Mouse (Mus musculus): ENCODE data around the gene Pitpnc1.
A peak's percentile ranks its signal among the peaks of the same experiment; 100 is the strongest.

Gene Pitpnc1

DNA sequence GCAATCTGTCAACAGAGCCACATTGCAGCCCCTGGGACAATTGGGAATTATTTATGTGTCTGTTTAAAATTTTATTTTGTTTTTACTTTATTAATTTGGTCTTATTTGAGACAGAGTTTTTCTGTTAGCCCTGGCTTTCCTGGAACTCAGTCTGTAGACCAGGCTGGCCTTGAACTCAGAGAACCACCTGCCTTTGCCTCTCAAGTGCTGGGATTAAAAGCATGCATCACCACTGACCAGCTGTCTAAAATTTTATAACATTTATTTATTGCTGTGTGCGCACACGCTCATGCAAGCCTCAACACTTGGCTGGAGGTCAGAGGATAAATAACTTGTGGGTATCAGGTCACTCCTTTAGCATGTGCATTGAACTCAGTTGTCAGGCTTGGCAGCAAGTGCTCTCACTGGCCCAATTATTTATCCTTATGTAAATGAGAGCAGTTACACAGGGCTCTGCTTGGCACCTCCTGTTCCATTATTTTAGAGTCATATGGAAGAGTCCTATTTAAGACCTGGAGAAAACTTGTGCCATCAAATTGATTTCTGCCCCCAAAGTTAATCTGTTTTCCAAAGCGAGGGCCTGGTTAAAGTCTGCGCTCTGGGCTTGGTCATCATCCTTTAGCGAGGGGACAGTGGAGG lies 237.1 kb downstream of the Pitpnc1 start:
- no peak for DNase-seq (ENCODE audit: low spot score)

DNA sequence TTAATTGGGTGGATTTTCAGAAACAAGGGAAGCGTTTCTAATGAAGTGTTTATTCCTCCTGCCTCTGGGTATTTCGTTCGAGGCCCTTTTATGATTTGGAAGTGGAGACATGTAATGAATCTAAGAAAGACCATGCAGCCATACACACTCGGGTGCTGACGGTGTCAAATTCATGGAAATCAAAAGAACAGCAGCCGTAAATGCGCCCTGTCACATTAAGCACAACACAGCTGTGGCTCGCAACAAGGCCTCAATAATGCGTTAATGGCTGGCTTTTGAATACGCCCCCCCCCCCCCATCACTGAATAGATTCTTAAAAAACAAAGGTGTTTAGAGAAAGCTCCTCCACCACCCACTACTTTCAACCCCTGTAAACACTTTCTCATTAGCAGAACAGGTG lies 240.4 kb downstream of the Pitpnc1 start:
- no peak for DNase-seq (ENCODE audit: low spot score)

DNA sequence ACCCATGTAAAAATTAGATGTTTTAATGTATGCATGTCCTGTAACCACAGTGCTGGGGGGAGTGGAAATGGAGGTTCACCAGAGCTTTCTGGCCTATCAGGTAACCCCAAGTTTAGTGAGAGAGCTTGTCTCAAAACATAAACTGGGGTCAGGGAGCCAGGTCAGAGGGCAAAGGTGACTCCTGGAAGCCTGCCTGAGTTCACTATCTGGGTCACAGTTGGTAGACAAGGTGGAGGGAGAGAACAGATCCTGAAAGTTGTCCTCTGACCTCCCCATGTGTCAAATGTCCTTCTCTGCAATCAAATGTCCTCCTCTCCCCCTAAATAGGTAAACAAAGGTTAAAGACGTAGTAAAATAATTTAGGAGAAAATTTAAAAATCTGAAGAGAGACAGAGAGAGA lies 244.1 kb downstream of the Pitpnc1 start:
- DNase-seq (ENCODE audit: low spot score): no peak

DNA sequence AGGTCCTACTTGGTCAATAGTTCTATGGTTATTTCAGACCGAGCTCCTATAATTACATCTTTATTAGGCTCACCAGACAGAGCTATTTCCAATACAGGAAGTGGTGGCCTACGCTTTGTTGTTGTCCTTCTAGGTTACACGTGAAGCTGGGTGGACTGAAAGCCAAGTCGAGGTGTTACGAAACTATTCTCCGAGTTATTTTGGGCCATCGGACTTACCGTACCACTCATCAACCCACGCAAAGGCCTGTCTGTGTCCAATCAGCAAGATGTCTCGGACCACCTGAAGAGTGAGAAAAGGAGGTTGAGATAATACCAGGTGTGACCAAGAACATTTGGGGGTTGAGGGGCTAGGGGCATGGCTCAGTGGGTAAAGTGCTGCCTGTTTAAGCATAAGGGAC lies 244.5 kb downstream of the Pitpnc1 start:
- no peak for DNase-seq (ENCODE audit: low spot score)

DNA sequence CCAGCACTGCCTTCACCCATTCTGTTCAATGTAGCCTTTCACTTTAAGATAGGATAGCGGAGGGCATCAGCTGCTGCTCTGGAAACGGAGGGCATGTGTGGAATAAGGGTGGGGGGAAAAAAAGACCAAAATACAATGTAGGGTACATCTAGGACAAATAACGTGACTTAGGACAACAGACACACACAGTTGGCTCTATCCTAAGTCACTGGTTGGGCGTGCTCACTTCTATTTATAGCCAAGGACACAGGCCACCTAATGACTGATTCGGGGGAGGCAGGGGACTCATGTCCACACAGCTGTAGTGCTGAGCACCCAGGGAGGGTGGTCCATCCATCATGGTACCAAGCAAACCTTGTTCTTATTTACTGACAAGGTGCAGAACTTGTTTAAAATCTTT lies 245.2 kb downstream of the Pitpnc1 start:
- DNase-seq (ENCODE audit: low spot score): no peak

DNA sequence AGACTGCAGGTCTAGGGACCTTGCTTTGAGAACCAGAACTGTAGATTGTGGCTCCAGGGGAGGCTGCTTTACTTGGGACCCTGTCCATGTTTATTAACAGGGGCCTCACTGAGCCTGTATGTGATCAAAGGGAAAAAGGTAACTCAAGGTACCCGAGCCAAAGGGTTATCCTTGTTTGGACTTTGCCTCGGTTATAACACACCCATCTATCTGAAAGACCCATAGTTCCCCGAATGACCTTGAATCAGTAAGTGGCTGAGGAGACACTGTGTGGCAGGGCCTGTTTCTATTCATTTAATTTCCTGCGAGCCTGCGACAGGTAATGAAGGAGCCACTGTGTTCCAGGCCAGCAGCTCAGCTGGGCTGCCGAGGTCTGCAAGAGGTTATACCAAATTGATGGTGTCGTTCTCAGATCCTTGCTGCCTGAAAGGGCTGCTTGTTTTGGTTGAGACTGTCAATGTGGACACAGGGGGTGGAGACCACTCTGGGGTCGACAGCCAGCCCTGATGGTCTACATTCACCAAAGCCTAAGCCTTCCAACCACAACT lies 246.8 kb downstream of the Pitpnc1 start:
- DNase-seq (ENCODE audit: low spot score): no peak

DNA sequence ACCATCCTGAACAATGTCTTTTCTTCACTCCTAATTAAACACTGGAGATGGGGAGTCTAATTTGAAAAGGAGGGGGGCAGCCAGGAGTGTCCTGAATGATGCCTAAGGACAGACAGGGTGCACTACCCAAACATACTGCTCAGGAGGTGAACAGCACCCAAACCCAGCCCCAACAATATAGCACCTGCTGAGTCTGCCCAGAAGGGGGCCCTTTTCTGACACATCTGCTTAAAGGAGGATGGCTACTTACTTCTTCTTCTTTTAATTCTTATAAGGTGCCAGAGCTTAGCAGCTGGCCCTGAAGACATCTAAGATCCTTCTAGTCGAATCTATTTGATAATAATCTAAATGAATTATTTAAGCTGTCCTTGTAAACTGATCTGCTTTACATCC lies 247.3 kb downstream of the Pitpnc1 start:
- DNase-seq (ENCODE audit: low spot score): no peak

DNA sequence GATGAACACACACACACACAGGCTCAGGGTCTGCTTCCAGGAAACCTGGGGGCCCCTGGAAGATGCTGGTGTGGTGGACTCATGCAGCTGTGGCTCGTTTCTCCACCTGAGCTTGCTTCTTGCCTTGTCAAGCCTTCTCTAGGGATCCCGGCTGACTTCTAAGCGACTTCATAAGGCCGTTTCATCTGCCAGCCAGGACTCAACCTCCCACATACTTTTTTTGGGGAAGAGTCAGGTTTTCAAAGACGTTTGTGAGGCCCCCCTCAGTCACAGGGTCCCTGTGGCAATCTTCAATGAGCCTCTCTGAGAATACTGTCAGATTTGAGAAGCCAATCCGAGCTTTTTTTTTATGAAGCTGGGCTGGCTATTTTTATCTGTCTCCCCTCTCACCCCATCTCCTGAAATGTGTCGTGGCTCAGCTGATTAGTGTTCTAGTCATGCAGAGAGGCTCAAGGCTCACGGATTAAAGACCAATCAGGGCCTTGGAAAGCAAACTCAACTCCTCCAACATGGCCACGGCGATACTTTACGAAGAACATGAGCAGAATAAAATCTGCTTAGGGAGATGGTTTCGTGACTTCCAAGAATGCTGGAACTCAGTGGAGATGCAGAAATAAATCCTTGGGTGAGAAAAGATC lies 247.8 kb downstream of the Pitpnc1 start:
- DNase-seq (ENCODE audit: low spot score): no peak

DNA sequence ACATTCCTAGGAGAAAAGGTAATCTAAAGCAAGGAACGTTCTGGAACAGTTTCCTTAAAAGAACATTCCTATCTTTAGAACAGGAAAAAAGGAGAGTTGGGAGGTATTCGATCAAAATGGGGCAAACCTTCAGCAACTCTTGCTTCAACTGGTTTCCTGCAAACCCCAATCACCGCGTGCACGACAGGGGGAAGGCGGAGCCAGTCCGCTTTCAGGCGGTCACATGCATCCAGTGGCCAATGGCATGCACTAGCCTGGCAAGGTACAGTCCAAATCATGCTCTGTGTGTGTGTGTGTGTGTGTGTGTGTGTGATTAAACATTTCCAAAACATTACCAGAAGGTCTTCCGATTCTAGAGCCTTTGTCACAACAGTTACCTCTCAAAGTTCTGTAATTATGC lies 255.4 kb downstream of the Pitpnc1 start:
- no peak for DNase-seq (ENCODE audit: low spot score)

DNA sequence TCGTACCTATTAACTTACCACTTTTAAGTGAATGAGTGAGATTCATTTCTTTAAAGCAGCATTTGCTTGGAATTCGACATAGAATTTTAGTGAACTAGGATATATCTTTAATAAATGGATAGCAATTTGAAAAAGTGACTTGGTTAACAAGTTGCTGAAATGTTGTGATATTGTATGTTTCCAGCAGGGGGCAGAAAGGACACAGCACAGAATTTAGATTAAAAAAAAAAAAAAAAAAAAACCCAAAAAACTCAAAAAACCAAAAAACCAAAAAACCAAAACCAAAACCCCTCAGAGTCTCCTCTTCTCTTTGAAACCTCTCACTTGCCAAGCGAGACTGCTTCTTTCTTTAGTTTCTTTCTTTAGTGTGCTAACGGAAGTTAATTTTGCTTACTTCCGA lies 256.8 kb downstream of the Pitpnc1 start:
- peak; percentile 76 for DNase-seq (ENCODE audit: low spot score)

DNA sequence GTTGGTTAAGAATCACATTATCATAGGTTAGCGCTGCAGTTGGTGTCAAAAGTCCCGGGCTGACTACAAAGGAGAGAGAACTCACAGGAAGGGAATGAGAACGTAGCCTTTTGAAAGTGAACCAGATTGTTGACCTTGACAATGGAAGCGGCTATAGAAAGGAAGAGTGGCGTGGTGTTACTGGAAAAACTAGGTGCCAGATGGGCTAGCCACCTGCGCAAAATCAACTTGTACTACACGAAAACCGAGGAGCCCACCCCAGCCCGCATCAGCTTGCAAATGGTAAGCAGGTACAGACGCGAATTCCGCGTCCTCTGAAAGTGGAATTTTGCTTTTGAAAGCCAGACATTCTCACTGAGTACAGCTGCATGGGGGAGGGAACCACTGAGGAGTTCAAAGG lies 260.7 kb downstream of the Pitpnc1 start:
- DNase-seq (ENCODE audit: low spot score): no peak

DNA sequence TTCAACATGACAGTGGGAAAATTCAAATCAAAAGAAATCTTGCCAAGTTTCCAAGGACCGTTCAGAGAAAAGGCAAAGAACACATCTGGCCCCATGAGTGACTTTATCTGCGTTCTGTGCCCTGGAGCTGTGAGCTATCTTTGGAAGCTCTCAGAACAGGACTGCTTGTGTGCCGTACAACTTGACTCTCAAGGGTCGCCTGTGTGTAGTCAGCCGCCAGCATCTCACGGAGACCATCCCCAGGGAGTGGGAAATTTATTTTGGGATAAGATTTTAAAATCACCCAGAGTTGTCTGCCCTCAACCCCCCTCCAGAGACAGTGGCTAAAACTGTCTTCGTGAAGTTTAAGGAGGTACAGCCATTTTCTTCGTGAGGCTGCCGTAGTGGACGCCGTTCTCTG lies 268.7 kb downstream of the Pitpnc1 start:
- no peak for DNase-seq (ENCODE audit: low spot score)

DNA sequence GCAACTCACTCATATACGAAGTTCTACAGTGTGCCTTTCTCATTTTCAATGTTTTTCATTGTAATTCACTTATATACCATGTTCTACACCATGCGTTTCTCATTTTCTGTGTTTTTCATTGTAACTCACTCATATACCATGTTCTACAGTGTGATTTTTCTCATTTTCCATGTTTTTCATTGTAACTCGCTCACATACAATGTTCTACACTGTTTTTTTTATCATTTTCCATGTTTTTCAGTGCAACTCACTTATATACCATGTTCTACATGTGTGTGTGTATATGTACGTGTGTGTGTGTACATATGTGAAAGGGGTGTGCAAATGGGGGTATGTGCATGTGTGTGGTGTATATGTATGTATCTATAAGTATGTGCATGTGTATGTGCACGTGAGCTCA lies 271.2 kb downstream of the Pitpnc1 start:
- DNase-seq (ENCODE audit: low spot score): no peak

DNA sequence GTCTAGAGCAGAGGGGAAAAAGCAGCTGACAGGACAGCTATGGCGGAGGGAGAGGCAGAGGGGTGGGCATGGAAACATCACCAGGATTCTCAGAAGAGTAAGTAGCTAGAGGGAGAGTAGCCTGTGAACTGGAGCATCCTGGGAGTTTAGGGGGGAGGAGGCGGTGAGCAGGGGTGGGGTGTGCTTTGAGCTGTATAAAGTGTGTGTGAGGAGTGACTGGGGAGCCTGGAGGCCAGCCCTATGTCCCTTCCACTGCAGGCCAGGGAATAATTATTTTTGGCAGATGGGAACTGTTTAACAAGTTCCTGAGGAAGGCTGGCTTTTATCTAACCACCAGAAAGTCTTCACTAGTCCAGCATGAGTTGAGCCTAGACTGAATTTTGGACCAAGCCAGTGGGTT lies 275.2 kb downstream of the Pitpnc1 start:
- DNase-seq (ENCODE audit: low spot score): no peak

DNA sequence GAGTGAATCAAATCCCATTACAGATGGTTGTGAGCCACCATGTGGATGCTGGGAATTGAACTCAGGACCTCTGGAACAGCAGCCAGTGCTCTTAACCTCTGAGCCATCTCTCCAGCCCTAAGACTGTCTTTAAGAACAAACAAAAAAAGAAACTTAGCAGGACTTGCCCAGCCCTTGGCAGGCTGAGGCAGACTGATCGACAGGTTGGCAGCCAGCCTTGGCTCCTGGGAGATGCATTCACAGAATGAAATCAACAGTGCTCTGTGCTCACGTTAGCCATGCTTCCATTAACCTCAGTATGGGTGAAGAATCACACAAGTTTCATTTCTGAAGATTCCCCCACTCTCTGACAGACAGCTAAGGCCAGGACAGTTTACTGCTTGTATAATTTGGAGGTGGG lies 280.1 kb downstream of the Pitpnc1 start:
- DNase-seq (ENCODE audit: low spot score): no peak

DNA sequence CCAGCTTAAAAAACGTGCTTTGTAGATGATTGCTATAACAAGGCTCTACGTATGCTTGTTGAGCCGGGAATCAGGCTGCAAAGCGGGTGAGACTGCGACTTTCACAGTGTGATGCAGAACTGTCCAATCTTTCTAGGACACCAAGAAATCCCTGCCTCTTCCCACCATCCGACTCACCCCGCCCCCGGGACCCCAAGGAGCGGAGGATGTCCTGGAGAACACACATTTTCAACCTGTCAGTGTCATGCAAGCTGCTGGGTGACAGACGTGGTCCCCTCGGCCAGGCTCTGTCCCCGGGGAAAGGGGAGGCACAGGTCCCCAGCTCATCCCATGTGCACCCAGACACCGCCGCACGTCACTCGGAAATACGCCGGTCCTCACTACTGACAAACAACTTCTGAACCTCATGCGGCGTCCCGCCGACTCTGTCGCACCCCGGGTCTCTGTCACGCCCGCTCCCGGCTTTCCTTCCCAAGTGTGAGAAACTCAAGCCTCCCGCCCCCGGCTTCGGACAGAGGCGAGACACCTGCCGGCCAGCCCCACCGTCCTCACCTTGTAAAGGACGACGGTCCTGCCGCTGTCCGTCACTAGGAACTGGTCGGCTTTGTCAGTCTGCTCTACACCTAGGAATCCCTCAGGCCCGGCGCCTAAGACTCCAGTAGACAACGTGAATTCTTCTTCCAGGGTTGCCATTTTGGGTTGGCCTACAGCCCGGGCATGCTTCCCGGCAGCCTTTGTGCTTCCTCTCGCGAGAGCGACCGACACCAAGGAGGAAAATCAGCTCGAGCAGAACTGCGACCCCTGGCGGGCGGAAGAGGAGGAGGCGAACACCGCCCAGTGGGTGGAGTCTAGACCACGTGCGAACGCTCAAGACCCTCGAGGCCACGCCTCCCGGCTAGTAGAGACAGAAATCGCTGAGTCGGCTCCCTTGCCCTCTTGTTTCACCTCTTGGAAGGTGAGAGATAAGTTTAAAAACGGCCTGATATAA lies 281.6 kb downstream of the Pitpnc1 start, which contains the start of gene Nol11:
Gene Nol11, minus strand, starts transcription at position 817 of the 988 bp plus-strand sequence.
- DNase-seq (ENCODE audit: low spot score): peak; percentile 99

DNA sequence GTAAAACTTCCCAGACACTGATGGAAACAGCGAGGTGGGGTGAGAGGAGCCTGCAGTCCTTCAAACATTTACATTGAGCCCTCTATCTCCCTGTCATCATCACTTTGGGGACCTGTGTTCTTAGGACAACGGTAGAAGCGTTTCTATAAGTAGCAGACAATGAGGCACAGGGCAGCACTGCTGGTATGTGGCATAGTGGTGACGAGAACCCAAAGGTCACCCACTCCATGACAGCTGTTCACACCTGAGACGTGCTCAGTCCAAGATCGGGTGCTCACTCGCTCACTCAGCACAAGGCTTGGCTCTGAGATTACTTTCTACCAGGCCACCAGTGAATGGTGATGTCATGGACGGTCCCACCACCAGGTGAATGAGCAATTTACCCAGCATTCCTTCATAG lies 286.7 kb downstream of the Pitpnc1 start:
- DNase-seq (ENCODE audit: low spot score): no peak

DNA sequence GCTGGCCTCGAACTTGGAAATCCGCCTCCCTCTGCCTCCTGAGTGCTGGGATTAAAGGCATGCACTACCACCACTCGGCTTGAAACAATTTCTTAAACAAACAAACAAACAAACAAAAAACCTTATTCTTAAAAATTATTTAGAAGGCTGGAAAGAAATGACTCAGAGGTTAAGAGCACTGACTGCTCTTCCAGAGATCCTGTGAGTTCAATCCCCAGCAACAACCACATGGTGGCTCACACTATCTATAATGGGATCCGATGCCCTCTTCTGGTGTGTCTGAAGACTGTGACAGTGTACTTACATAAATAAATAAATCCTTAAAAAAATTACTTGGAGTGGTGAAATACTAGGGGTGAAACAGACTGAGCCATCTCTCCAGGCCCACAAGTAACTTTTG lies 309.3 kb downstream of the Pitpnc1 start:
- DNase-seq (ENCODE audit: low spot score): no peak

DNA sequence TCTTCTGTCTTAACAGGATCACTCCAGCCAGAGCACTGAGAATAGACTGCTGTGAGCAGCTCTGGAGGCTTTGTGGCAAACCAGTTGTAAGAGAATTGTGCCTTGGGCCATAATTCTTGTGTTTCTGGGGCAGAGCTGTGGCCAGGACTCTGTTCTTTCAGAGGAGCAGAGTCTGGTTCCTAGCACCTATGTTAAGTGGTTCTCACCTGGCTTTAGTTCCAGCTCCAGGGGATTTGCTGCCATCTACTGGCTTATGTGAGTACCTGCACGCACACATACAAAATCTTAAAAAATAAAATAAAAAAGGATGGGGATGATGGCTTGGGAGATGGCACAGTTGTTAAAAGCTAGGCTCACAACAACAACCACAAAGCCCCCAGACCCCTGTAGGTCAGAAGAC lies 311.5 kb downstream of the Pitpnc1 start:
- DNase-seq (ENCODE audit: low spot score): peak; percentile 53
